Mouse (Mus musculus) adrenal gland, adult 2 months (tissue): Measurements from ENCODE around the gene Zfp654. TPM values are rescaled to one million over a fixed set of nuclear protein-coding genes. Genes with fewer than 3 reads are reported as not detected.

ENCODE experiments used
- DNase-seq: peaks from one replicate; pipeline ENCODE4 v3.0.0; 2021
- polyA plus RNA-seq: library from polyadenylated mRNA; depleted of rRNA; stranded (reverse); fragments of >200 nt; gene quantifications from 2 replicates; pipeline ENCODE4 v1.2.3, GENCODE M21; 2012; rRNA removed
- total RNA-seq, 2 experiments: library from RNA; stranded (reverse); gene quantifications; 2 replicates each; pipeline ENCODE4 v1.2.3; 2021

Gene Zfp654
- total and polyA plus RNA-seq, 3 experiments, result 0.48 to 19.1 (median 19.0) TPM

DNA sequence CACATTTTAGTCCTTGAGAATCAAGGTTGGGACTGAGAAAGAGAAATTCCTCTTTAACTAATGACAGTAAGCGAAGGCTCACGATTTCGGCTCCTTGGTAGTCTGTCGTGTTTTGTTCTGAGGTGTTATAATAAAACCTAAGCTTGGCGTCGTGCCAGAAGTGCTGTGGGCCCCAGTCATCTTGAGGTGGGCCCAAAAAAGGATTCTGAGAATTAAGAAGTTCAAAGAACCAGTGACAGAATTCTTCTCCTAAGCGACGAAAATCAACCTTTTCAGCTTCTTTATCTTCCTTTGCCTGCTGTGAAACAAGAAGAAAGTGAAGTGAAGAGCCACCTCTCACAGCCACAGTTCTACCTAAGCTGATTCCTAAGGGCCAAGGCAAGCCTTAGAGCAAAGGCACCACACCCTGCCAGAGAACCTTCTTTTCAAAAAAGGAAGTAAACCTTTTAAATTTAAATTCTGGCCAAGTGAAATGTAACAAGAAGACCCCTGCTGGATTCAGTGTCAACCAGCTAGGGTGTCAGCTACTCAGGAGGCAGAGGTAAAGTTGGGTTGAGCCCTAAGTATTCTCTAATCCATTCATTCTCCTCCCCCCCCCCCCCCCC is 84.7 kb downstream of the Zfp654 start:
- no peak for DNase-seq

DNA sequence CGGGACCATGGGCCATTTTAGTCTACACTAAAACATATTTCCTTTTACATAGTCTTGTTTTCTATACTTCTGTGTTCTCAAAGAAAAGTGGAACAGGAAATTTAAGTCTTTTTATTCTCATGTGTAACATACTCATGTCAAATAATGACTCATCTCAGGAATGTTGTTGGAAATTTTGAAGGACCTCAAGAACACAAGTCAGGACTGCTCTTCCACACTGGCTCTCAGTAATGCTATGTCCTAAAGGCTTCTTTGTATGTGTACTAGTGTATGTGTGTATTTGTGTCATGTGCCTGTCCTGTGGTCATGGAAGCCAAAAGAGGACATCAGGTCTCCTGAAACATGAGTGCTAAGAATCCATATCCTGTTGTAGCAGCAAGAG is 92.2 kb downstream of the Zfp654 start:
- no peak for DNase-seq

DNA sequence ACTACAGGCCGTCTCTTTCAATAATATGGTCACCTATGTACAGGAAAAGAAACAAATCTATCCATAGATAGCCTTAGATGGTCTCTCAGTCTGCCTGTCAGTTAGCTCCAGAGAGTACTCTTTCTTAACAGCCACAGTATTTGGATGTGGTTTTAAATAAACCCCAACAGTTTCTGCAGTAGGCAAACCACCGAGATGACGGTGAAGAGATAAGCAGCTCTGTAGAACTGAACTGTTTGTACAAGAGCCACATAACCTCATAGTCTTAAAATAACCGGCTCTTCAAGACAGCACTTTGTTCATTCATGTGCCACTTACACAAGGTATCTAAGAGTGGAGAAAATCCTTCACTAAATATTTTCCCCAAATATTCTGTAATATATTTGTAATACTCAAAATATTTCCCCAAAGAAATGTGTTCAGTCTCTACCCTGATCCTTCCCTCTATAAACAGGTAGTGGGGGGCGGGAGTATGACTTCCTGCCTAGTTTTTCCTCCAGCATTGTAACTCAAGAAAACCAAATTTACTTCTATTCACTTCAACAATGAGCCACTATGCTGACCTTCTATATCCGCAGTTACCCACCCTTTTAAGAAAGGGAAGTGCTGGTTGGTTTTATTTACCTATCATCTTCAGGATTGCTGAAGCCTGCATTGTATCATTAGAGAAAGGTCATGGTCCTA is 92.7 kb downstream of the Zfp654 start:
- DNase-seq, result no peak

DNA sequence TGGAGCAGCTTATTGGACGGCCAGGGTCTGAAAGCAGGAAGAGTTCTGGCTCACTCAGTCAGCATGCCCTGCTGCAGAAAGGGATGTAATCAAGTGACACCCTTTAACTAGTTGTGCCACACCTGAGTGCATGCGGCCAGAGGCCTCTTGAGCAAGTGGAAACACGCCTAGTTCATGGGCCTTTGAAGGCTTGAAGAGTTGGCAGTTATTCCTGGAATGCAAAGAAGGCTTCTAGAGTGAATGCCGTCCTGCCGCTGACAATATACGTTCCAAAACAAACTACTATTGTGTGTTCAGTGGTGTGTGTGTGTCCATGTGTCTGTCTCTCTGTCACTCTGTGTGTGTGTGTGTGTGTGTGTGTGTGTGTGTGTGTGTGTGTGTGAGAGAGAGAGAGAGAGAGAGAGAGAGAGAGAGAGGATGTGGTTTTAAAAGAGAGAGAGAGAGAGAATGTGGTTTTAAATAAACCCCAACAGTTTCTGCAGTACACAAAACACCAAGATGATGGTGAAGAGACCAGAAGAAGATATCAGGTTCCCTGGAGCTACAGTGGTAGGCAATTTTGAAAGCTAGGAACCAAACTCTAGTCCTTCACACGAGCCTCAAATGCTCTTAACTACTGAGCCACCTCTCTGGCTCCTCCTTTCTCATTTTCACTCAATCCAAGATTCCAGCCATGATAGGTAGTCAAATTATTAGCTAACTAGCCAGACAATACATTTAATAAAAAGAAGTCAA is 93.6 kb downstream of the Zfp654 start:
- DNase-seq, result no peak

DNA sequence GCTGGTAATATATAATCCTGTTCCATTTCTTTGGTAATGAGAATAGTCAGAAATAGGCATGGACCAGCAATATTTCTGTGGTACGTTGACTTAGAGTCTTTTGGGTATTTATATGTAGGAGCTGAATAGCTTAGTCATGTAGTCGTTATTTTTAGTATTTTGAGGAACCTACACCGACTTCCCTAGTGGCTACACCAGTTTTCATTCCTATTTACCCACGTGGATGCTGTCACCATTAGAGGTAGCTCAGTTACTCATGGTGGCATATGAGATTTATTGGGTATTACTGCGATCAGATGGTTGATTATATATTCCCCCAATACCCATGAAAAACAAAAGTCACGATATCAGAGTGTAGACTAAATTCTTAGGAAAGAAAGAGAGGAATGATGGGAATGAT is 95.1 kb downstream of the Zfp654 start:
- DNase-seq, result no peak

DNA sequence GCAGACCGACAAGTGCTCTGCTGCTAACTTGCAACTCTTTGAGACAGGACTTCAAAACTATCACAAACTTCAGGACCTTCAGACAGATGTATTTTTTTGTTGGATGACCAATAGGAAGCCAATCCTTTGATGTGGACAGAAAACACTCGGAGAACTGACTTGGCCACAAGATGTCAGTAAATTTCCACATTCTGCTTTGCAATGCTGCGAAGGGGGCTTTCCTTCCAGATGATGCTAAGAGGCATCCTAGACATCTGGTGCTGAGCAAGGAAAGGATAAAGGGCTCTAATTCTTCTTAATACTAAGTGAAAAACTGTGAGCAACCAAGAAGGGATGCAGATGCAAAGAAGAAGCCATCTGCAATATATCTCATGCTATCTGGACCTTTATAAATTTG is 96.7 kb downstream of the Zfp654 start:
- DNase-seq, result peak; percentile 17

DNA sequence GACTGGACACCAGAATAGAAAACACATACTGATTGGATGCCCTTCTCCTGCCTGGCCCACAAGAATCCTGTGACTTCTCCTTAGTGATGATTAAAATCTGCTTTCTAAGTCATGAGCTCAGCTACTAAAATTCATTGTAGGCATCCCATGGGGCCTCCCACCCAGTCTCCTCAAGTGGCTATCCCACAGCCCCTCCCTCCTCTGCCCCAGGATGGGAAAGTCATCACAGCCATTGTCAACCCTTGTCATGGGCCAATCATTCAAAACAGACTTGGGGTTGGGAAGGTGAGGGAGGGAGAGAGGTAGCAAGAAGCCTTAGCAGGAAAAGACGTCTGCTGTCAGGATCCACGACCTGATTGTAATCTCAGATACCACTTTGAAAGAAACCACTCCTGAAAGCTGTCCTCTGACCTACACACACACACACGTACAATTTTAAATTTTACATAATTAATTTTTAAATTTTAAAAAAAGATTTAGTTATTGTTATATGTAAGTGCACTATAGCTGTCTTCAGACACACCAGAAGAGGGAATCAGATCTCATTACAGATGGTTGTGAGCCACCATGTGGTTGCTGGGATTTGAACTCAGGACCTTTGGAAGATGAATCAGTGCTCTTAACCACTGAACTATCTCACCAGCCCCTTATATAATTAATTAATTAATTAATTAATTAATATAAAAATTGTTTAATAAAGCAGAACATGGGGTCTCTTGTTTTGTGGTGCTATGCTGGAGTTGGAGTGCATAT is 97.3 kb downstream of the Zfp654 start:
- no peak for DNase-seq

DNA sequence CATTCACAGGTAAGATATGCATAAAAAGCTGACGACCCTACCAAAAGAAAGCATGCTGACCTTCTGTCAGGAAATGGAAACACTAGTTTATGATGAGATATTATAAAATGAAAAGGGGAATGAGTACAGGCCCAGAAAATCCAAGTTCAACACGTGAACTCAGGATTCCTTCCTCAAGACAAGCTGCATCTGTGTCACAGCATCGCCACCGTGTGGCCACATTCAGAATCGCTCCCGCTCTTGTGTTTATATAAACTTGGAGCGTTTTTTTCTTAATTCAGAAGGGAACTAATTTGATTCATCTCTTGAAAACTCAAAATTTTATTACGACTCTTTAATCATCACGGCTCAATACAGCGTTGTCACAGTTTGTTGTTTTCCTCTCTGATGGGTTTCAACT is 103.2 kb downstream of the Zfp654 start:
- DNase-seq, result peak; percentile 34

DNA sequence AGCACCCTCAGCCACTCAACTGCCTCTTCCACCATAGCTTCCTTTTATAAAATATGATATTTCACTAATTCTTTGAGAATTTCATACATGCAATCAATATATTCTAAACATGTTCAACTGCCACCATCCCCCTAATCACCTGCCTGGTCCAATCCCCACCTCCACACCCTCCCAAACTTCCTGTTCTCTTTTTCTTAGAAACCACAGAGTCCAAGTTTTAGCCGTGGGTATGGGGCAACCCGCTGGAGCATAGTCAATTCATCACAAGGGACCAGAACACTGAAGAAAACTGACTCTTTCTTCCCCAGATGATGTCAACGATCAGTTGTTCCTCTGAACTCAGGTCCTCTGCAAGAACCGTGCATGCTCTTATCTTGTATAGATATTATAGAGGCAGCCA is 106.4 kb downstream of the Zfp654 start:
- no peak for DNase-seq

DNA sequence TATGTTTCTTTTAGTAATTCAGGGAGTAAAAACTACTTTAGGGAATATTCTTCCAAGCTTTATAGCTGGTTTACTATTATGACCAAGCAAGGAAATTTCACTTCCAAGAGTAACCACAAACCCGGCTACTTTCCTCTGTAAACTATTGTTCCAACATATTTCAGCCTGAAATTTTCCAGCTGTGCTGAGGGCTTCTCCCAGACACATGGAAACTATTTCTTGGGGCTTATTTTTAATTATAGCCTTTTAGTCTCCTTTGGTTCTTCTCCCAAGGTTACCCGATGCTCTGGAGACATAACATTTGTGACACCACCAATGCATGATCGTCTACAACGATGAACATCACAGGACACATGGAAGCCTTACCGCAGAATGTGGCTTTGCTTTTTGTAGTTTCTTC is 114.2 kb downstream of the Zfp654 start:
- DNase-seq, result no peak

Other genes with a start within 250 kb of the Zfp654 start
- gene Csnka2ip, start 249.2 kb downstream of the Zfp654 start, total RNA-seq, result not detected
- gene Csnka2ip, start 249.2 kb downstream of the Zfp654 start, polyA plus RNA-seq, result 0.10 TPM in 1 of 2 replicates, not detected in the other
- 10 to 100 TPM; 29.8 to 39.6 TPM for gene 4930453N24Rik, start 80.5 kb downstream of the Zfp654 start, total RNA-seq
- gene 4930453N24Rik, start 80.5 kb downstream of the Zfp654 start, polyA plus RNA-seq, result 7.6 and 8.5 TPM in 2 replicates
- gene Cggbp1, start 344 bp upstream of the Zfp654 start, total RNA-seq, result 100 to 1,000 TPM; 122 to 174 TPM
- gene Cggbp1, start 344 bp upstream of the Zfp654 start, polyA plus RNA-seq, result 4.8 and 6.4 TPM in 2 replicates